Mouse (Mus musculus) brain, embryonic 14.5 days (tissue): Measurements from ENCODE around the gene Gbp3. TPM values are rescaled to one million over a fixed set of nuclear protein-coding genes. Genes with fewer than 3 reads are reported as not detected.

Source experiments
- DNase-seq: peaks from one replicate; pipeline ENCODE4 v3.0.0-alpha.2; 2011; ENCODE audit warnings: low read depth
- CTCF ChIP-seq: fragments of 200-500 bp; IDR thresholded peaks from 2 replicates; pipeline ENCODE4 v1.5.1; 2012; ENCODE audit warnings: inconsistent platforms, mild to moderate bottlenecking, moderate library complexity, borderline replicate concordance; ENCODE audit not compliant: insufficient read depth, insufficient read length; ENCODE audit errors: extremely low read depth
- POLR2A ChIP-seq: fragments of 200-500 bp; IDR thresholded peaks from 2 replicates; pipeline ENCODE4 v1.6.1; 2012; ENCODE audit warnings: mild to moderate bottlenecking, inconsistent platforms, borderline replicate concordance; ENCODE audit not compliant: poor library complexity, insufficient read depth, insufficient read length, severe bottlenecking; ENCODE audit errors: extremely low read depth
- polyA plus RNA-seq: library from polyadenylated mRNA; depleted of rRNA; stranded (reverse); fragments of >200 nt; gene quantifications from 2 replicates; pipeline ENCODE4 v1.2.3, GENCODE M21; 2012; rRNA removed

The Gbp3 gene
- polyA plus RNA-seq, 1 experiment = 1.1 TPM

GRCm38 (mm10) chr3:142590431-142591067 lies 30.7 kb downstream of the Gbp3 start:
- TF ChIP-seq POLR2A = no peak
- TF ChIP-seq CTCF = no peak
- DNase-seq = no peak

DNA sequence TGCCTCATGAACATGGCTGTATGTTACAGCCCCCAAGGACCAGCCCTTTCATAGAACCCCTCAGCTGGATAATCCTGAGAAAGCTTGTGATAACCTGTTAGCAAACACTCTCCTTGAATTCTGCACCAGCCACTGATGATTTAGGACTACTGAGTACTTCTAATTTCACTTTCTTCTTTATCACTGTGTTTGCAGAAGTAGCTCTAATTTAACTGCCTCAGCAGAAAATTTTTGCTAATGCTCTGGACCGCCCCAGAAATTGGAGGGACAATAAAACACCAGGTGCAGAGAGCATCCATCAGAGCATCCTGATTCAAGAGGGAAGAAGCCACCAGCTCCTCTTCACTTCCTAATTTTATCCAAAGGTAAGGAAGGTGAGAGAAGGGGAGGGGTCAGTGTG lies 34.7 kb downstream of the Gbp3 start, which contains the start of gene Gbp2b:
TSS of gene Gbp2b (plus strand) at position 301 of the 400 bp plus-strand sequence.
- DNase-seq = no peak
- no peak for TF ChIP-seq POLR2A
- no peak for TF ChIP-seq CTCF

DNA sequence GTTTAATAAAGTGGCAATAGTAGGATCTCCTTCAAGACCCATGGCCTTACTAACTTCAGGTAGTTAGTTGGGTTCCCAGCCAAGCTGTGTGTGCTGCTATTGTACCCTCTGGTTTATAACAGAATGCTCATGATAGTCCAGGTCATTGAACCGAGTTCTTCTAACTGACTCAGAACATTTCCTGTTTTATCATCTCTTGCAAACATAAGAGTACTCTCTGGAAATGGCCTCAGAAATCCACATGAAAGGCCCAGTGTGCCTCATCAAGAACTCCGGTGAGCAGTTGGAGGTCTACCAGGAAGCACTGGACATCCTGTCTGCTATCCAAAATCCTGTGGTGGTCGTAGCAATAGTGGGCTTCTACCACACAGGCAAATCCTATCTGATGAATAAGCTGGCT lies 38.1 kb downstream of the Gbp3 start:
- TF ChIP-seq CTCF = no peak
- TF ChIP-seq POLR2A = no peak
- DNase-seq = no peak

DNA sequence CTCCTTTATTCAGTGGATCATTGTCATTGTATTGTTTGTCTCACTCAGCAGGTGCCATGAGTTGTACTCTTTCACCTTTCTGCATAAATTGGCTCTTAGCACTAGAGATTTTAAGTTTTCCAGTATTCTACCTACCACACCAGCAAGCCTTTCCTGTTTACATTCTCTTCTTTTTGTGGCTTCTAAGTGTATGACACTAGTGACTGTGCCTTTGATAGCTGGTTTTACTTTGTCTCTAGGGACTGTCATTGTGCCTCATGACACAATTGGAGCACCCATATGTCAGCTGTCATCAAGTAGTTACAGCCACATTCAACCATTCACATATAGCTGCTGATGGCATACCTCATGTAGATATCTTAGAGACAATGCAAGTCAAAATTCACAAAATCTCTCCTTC lies 41.8 kb downstream of the Gbp3 start:
- TF ChIP-seq POLR2A = no peak
- no peak for TF ChIP-seq CTCF

DNA sequence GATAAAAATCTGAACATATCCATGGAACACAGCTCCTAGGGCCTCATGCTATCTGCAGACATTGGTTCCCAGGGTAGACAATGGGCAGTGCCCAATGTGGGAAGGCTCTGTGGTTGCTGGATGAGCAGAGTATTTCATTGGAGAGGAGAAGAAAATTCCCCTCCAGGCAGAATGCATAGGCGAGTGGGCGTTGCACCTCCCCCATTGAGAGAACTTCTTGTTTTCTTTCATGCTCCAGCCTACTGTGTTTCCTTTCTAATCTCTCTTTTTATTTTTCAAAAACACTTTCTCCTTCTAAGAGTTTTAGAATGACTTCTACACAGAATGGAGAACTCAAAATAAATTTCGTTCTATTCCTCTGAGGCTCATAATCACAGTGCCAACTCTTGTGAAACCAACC lies 58.8 kb downstream of the Gbp3 start:
- TF ChIP-seq CTCF (no peak), POLR2A (no peak)

More for the DNA sequence above, 41.8 kb downstream of the Gbp3 start:
- no peak for DNase-seq

DNA sequence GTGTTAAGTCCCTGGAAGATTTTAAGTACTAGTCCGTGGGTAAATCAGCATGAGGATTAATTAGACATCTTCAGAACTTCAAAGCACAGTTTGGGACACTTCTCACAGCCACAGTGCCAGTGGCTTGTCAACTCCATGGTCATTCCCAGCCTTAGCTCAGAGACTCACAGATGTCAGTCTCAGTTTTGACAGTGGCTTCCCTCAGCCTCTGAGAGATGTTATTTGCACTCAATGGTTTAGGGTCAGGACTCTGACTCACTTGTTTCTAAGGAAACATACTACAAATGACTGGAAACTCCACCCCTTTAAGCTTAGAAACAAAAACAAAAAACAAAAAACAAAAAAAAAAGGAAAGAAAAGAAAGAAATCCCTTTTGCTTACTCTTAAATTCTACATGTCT lies 59.8 kb downstream of the Gbp3 start:
- DNase-seq = no peak
- TF ChIP-seq POLR2A = no peak
- TF ChIP-seq CTCF = no peak

More for the DNA sequence above, 58.8 kb downstream of the Gbp3 start:
- no peak for DNase-seq

- TF ChIP-seq CTCF = no peak
- TF ChIP-seq POLR2A = no peak
- DNase-seq = peak; percentile 3
Measured at GRCm38 (mm10) chr3:142620111-142620955, 60.5 kb downstream of the Gbp3 start, which contains the start of gene Gbp2. Gene Gbp2 (plus strand): TSS chr3:142620602.

- DNase-seq = peak; percentile 12
- TF ChIP-seq POLR2A (no peak), CTCF (peak; percentile 11; the same call in 1 of the 2 replicates)
Measured at GRCm38 (mm10) chr3:142620956-142621562, 61.2 kb downstream of the Gbp3 start.

Other genes starting within 250 kb of the Gbp3 start
- 12.4 and 14.3 TPM in 2 replicates for gene Pdlim5, start 164.3 kb upstream of the Gbp3 start, polyA plus RNA-seq
- 0.10 and 0.11 TPM in 2 replicates for gene Gbp5, start 66.0 kb upstream of the Gbp3 start, polyA plus RNA-seq
- gene Gbp7, start 29.7 kb upstream of the Gbp3 start, polyA plus RNA-seq = 0.30 and 0.62 TPM in 2 replicates
- gene Gbp2b, start 34.8 kb downstream of the Gbp3 start, polyA plus RNA-seq = not detected in 2 replicates
- 0.25 and 0.75 TPM in 2 replicates for gene Gbp2, start 60.6 kb downstream of the Gbp3 start, polyA plus RNA-seq
- gene Kyat3, start 141.0 kb downstream of the Gbp3 start, polyA plus RNA-seq = 3.2 and 3.6 TPM in 2 replicates
- 58.3 and 69.3 TPM in 2 replicates for gene Gtf2b, start 205.0 kb downstream of the Gbp3 start, polyA plus RNA-seq